Mouse (Mus musculus) retina, postnatal 7 days (tissue): ENCODE data around the gene Ikzf2.

Source experiments
- DNase-seq: peaks from one replicate; pipeline ENCODE4 v3.0.0-alpha.2; 2012; ENCODE audit warnings: low read depth, low spot score

Gene Ikzf2

DNA sequence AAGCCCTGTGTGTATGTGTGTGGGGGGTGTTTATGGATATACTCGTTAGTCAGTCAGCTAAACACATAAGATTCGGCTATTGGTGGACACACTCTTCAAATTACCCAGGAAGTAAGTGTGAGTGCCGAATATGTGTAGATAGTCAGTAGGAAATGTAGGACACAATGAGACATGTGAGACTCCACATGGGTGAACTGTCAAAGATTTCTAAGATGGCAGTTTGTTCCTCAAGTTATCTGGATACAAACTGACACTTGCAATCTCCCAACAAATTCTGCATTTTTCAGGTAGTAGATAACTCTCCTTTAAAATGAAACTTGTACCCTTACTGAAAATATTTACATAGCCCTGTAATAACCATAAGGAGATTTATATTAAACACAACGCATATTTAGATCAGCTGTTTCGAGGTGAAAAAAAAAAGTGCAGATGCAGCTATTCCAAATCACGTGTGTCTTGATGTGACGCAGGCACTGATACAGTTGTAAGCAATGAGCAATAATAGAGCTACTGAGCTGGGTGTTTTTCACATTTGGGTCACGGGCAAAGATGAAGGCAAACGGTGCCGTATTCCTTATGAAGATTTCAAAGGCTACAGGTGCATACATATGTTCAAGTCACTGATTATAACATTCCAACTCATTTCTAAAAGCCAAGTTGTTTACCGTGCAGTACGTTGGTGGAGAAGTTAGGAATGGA, 87.8 kb downstream of the Ikzf2 start:
- DNase-seq = no peak

DNA sequence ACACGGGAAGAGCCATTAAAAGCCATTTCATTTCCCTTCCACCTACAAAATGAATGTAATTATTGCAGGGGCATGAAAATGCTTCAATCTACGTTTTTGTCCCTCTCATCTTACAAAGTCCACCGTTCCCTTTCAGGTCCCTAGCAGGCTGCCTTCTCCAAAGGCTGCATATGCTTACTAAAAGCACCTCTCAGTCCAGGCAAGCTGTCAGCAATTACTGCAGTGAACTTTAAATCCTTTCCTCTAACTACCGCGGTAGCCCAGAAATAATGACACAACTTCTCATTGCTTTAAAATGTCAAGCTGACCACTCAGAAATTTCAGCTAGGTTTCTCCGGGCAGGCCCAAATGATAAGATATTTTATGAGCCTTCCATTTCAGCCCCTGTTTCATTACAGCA, 95.2 kb downstream of the Ikzf2 start:
- DNase-seq = no peak

GRCm38 (mm10) chr1:69591328-69591801, 95.7 kb downstream of the Ikzf2 start:
- no peak for DNase-seq

GRCm38 (mm10) chr1:69585546-69585945, 101.5 kb downstream of the Ikzf2 start:
- DNase-seq = no peak

DNA sequence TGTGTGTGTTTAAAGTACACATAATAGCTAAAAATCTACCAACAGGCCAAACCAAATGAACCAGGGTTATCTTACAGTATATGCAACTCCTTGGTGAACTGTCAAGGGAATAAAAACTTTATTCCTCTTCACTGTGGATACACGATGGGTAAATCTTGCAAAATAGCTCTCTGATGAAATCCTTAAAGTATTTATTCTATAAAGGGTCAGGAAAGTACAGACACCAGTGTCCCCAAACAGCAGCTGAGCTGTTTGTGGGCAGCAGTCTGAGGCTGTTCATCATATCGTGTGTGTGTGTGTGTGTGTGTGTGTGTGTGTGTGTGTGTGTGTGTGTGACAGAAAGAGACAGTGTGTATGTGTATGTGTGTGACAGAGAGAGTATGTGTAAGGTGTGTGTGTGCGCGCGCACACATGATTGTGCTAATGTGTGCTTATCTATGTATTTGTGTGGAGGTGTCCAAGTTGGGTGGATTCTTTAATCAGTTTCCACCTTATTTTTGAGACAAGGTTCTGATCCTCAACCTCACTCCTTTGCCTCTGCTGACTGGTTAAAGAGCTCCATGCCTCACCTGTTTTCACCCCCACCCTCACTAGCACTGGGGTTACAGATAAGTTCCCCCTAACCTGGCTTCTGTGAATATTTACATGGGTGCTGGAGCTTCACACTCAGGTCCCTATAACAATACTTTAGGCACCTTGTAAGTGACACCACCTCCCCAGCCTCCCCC, 102.9 kb downstream of the Ikzf2 start:
- DNase-seq = no peak

GRCm38 (mm10) chr1:69578917-69579316, 108.1 kb downstream of the Ikzf2 start:
- DNase-seq = no peak

- no peak for DNase-seq
Measured at GRCm38 (mm10) chr1:69559443-69560090, 127.5 kb downstream of the Ikzf2 start.

DNA sequence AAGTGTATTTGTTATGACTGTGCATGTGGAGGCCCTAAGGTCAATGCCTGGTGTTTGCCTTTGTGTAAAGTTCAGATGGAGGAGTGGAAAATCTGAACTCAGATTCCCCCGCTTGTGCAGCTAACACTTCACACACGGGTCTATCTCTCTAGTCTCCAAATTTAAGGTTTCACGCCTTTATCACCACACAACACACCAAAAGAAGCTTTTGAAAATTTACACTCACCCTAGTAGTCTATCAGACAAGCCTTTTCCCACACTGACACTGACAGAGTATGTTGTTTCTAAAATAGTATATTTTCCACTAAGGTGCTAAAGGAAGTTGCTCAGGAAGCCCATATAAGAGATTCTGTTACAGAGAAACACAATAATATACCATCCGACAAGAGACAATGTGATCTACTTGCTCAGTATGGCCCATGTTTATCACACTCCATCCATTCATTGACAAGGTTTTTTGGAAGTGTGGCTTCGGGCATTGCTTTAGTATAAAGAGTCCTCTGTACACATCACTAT, 131.4 kb downstream of the Ikzf2 start:
- no peak for DNase-seq

DNA sequence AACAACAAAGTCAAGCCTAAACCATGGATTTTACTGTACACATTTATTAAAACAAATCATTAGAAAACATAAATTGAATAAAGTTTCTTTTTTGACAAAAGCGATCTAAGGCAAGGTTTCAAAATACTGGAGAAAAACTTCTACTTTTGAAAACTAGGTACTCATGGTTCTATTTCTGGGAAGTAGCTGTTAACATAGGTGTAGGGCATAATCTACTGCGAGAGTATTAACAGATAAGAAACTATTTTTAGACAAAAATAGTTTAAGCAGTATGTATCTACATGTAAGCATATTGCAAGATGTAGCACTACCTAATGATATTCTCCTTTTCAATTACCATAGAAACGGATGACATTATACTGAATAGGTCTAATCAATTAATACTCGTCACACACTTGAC, 137.1 kb downstream of the Ikzf2 start:
- no peak for DNase-seq

DNA sequence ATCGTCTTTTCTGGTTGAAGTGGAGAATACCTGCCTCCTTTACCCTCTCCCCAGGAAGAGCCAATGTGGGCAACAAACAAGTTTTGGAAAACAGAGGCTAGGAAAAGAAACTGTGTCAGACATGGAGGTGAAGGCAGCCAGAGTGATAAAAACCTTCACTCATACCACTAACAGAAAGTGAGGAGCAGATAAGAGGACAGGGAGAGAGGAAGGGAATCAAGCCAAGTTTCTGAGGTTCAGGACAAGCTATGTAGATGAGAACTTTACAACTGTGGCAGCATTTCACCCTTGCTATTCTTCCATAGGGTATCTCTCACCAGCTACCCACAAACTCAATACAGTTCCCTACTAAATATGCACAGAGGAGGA, 141.2 kb downstream of the Ikzf2 start:
- DNase-seq = no peak

- no peak for DNase-seq
Measured at GRCm38 (mm10) chr1:69545217-69545884, 141.7 kb downstream of the Ikzf2 start.

GRCm38 (mm10) chr1:69543774-69544597, 143.1 kb downstream of the Ikzf2 start:
- no peak for DNase-seq

GRCm38 (mm10) chr1:69542546-69542945, 144.5 kb downstream of the Ikzf2 start:
- DNase-seq = no peak

- no peak for DNase-seq
Measured at GRCm38 (mm10) chr1:69538663-69539062, 148.4 kb downstream of the Ikzf2 start.

GRCm38 (mm10) chr1:69537619-69538018, 149.4 kb downstream of the Ikzf2 start:
- no peak for DNase-seq

- no peak for DNase-seq
Measured at GRCm38 (mm10) chr1:69535507-69535906, 151.5 kb downstream of the Ikzf2 start.

GRCm38 (mm10) chr1:69533048-69533447, 154.0 kb downstream of the Ikzf2 start:
- no peak for DNase-seq

GRCm38 (mm10) chr1:69528696-69529095, 158.3 kb downstream of the Ikzf2 start:
- no peak for DNase-seq

- no peak for DNase-seq
Measured at GRCm38 (mm10) chr1:69521656-69522055, 165.4 kb downstream of the Ikzf2 start.

DNA sequence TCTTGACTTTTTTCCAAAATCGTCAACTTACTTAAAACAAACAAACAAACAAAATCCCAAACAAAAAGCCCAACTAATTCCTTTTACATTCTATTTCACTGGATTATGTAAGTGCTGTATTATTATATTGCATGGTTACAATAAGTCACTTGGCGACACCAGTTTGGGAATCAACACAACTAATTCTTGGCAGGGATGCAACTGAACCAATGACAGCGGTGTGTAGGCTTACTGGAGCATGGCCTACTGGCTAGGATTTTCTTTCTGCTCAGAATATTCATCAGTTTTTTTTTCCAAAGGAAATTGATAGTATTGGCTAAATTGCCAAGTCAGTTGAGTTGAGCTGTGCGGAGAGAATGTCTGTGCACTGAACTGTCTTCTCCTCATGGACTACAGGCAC, 167.7 kb downstream of the Ikzf2 start:
- DNase-seq = no peak

GRCm38 (mm10) chr1:69518012-69518411, 169.0 kb downstream of the Ikzf2 start:
- no peak for DNase-seq
